Mouse (Mus musculus) lung, adult 2 months (tissue): Measurements from ENCODE around the gene Foxo1.

ENCODE experiments used
- CTCF ChIP-seq: fragments of 200-500 bp; IDR thresholded peaks from 2 replicates; pipeline ENCODE4 v1.5.1; 2011; ENCODE audit warnings: mild to moderate bottlenecking, low read length, control low read depth; ENCODE audit not compliant: insufficient read depth
- POLR2A ChIP-seq: fragments of 200-500 bp; IDR thresholded peaks from 2 replicates; pipeline ENCODE4 v1.6.1; 2011; ENCODE audit warnings: low read depth, mild to moderate bottlenecking, control low read depth, low read length, borderline replicate concordance; ENCODE audit errors: extremely low read depth

GRCm38 (mm10) chr3:52322401-52323385 is 54.6 kb downstream of the Foxo1 start:
- TF ChIP-seq CTCF = no peak
- TF ChIP-seq POLR2A = no peak
